Mouse (Mus musculus) spleen, adult 2 months (tissue): ENCODE data around the gene Celsr2. TPM values are rescaled to one million over a fixed set of nuclear protein-coding genes. Genes with fewer than 3 reads are reported as not detected.

Source experiments
- DNase-seq, 2 experiments: peaks; one replicate each; pipeline versions ENCODE4 v3.0.0 to v3.0.0-alpha.2; 2012 to 2021; ENCODE audit warnings: low spot score in 2 of 2, low read depth in 1 of 2
- H3K27ac ChIP-seq: fragments of 200-500 bp; 2 replicates; pipeline ENCODE4 v1.5.1; 2012; ENCODE audit warnings: low read length, inconsistent platforms; ENCODE audit not compliant: insufficient read depth
- H3K27me3 ChIP-seq: fragments of 200-500 bp; 2 replicates; pipeline ENCODE4 v1.6.1; 2012; ENCODE audit warnings: mild to moderate bottlenecking, moderate library complexity, low read length, inconsistent platforms; ENCODE audit not compliant: control insufficient read depth, insufficient read depth
- H3K36me3 ChIP-seq: fragments of 200-500 bp; 2 replicates; pipeline ENCODE4 v1.6.1; 2012; ENCODE audit warnings: mild to moderate bottlenecking, low read length, inconsistent platforms; ENCODE audit not compliant: control insufficient read depth, insufficient read depth
- H3K4me1 ChIP-seq: fragments of 200-500 bp; 2 replicates; pipeline ENCODE4 v1.6.1; 2011; ENCODE audit warnings: inconsistent platforms; ENCODE audit not compliant: control insufficient read depth, insufficient read depth, insufficient read length
- H3K4me3 ChIP-seq: fragments of 200-500 bp; 2 replicates; pipeline ENCODE4 v1.5.1; 2011; ENCODE audit warnings: mild to moderate bottlenecking, inconsistent platforms; ENCODE audit not compliant: insufficient read depth, insufficient read length; ENCODE audit errors: extremely low read depth
- CTCF ChIP-seq: fragments of 200-500 bp; IDR thresholded peaks from 2 replicates; pipeline ENCODE4 v1.5.1; 2011; ENCODE audit warnings: mild to moderate bottlenecking, inconsistent platforms; ENCODE audit not compliant: insufficient read depth, insufficient read length, insufficient replicate concordance; ENCODE audit errors: extremely low read depth
- POLR2A ChIP-seq: fragments of 200-500 bp; IDR thresholded peaks from 2 replicates; pipeline ENCODE4 v1.6.1; 2011; ENCODE audit warnings: low read depth, low read length, inconsistent platforms
- WGBS: fragments of 180-500 bp; shearing (Covaris S2); methylation state at CpG from one replicate; pipeline ENCODE4 v1.1.7; 2018; 5-methylcytosine and 5-hydroxymethylcytosine counted together
- polyA plus RNA-seq: library from polyadenylated mRNA; depleted of rRNA; stranded (reverse); fragments of >200 nt; gene quantifications from 2 replicates; pipeline ENCODE4 v1.2.3, GENCODE M21; 2012

Celsr2 gene
- polyA plus RNA-seq, 1 experiment = 2.6 TPM

- WGBS = under 1% methylated on average over 41 of the region's 41 CpGs
- peak; percentile 75 to 89 for DNase-seq
Observed at GRCm38 (mm10) chr3:108444698-108445365, 29.5 kb upstream of the Celsr2 start, which contains the start of gene Sars. Gene Sars (minus strand): TSS chr3:108445209.

DNA sequence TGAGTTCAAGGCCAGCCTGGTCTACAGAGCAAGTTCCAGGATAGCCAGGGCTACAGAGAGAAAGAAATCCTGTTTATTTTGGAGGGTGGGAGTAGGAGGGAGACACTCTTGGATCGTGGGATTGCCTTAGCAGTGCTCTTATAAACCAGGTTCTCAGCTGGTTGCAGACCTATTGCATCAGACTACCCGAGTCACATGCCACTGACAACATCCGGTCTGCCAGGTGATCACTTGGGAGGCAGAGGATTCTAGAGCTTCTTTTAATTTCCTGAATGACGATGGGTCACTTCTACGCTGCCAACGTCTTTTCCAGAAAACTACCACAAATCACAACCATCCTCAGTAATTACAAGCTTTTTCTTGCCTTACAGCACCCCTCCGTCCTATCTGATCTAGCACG lies 28.7 kb upstream of the Celsr2 start:
- peak overlapping the region; percentile 94 for H3K4me3 ChIP-seq
- peak; percentile 40 to 50 for DNase-seq
- WGBS = 7% methylated on average over 8 of the region's 8 CpGs
- H3K27ac ChIP-seq = peak overlapping the region; percentile 82
- H3K27me3 ChIP-seq = no peaks in the 10 kb centered on the region
- H3K4me1 ChIP-seq = peaks cover 6% of the 10 kb centered on the region
- TF ChIP-seq CTCF (no peak), POLR2A (no peak)
- H3K36me3 ChIP-seq = no peaks in the 10 kb centered on the region; the same call in 1 of the 2 replicates

More at GRCm38 (mm10) chr3:108444698-108445365, 29.5 kb upstream of the Celsr2 start, which contains the start of gene Sars:
- no peaks in the 10 kb centered on the region; the same call in 1 of the 2 replicates for H3K36me3 ChIP-seq
- TF ChIP-seq POLR2A (peak; percentile 34), CTCF (no peak)
- H3K27me3 ChIP-seq = no peaks in the 10 kb centered on the region
- H3K4me1 ChIP-seq = peaks cover 6% of the 10 kb centered on the region
- peak within 1 kb of the TSS; percentile 82 for H3K27ac ChIP-seq
- H3K4me3 ChIP-seq = peak within 1 kb of the TSS; percentile 94

DNA sequence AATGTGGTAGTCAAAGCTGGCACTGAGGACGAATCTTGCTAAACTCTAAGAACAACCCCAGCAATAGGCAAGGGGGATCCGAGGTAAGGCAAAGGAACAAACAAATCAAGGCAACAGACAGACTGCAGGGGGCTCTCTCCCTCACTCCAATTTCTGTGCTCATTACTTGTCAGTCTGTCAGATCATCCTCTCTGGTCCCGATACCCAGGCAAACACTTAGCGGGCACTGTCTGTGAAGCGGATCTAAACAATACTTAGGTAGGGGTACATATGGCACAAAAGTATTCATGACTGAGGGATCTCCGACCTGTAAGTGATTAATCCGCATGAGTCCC lies 21.0 kb upstream of the Celsr2 start:
- TF ChIP-seq CTCF (no peak), POLR2A (no peak)
- Histone ChIP-seq H3K27me3 (no peaks in the 10 kb centered on the region), H3K36me3 (peaks cover 43% of the 10 kb centered on the region), H3K4me3 (no peak overlapping the region), H3K27ac (no peak overlapping the region), H3K4me1 (no peaks in the 10 kb centered on the region; the same call in 1 of the 2 replicates)
- no peak for DNase-seq
- 89% methylated on average over 7 of the region's 7 CpGs for WGBS

- no peak for DNase-seq
- no peak overlapping the region for H3K27ac ChIP-seq
- H3K36me3 ChIP-seq = peaks cover 47% of the 10 kb centered on the region
- WGBS = 87% methylated on average over 17 of the region's 17 CpGs
- no peak overlapping the region for H3K4me3 ChIP-seq
- no peaks in the 10 kb centered on the region for H3K27me3 ChIP-seq
- H3K4me1 ChIP-seq = no peaks in the 10 kb centered on the region; the same call in 1 of the 2 replicates
- TF ChIP-seq POLR2A (no peak), CTCF (no peak)
Observed at GRCm38 (mm10) chr3:108435701-108436379, 20.5 kb upstream of the Celsr2 start.

GRCm38 (mm10) chr3:108433881-108434495 lies 18.6 kb upstream of the Celsr2 start:
- Histone ChIP-seq H3K27me3 (no peaks in the 10 kb centered on the region), H3K27ac (no peak overlapping the region), H3K4me3 (no peak overlapping the region), H3K36me3 (peaks cover 59% of the 10 kb centered on the region), H3K4me1 (no peaks in the 10 kb centered on the region)
- WGBS = 90% methylated on average over 19 of the region's 19 CpGs
- no peak for DNase-seq
- no peak for TF ChIP-seq CTCF
- no peak for TF ChIP-seq POLR2A

GRCm38 (mm10) chr3:108433188-108433880 lies 18.0 kb upstream of the Celsr2 start:
- peaks cover 66% of the 10 kb centered on the region for H3K36me3 ChIP-seq
- H3K27me3 ChIP-seq = no peaks in the 10 kb centered on the region
- DNase-seq = no peak
- no peak overlapping the region for H3K4me3 ChIP-seq
- TF ChIP-seq POLR2A (no peak), CTCF (no peak)
- H3K27ac ChIP-seq = no peak overlapping the region
- WGBS = 95% methylated on average over 18 of the region's 18 CpGs
- no peaks in the 10 kb centered on the region for H3K4me1 ChIP-seq
